ENCODE assay signal across 8 mouse cellular contexts in genomic region chr2:84810886-84811577, GRCm38 (mm10). TPM values are rescaled to one million over a fixed set of nuclear protein-coding genes. Genes with fewer than 3 reads are reported as not detected.
DNase-seq lines count a peak whose midpoint lies in the region; ATAC-seq and TF ChIP-seq lines count a peak whose summit lies in the region.

No protein-coding gene starts in this region.

- peak; percentile 65; the same call in 1 of the 2 replicates for ATAC-seq in neural tube, embryonic 14.5 days (ENCODE audit: low read depth)

- no peak for TF ChIP-seq POLR2A in cerebellum, adult 2 months (IDR thresholded peaks at IDR 0.05; ENCODE audit: borderline replicate concordance, insufficient read depth, low read length)
- TF ChIP-seq POLR2A in testis, adult 2 months (IDR thresholded peaks at IDR 0.05; ENCODE audit: control insufficient read depth, low read depth, low read length): no peak

- H3K4me1 ChIP-seq in cerebellum, adult 2 months (ENCODE audit: control insufficient read depth, insufficient read depth, low read length): no peaks in the 10 kb centered on the region
- H3K4me1 ChIP-seq in neural tube, embryonic 14.5 days (ENCODE audit: control insufficient read depth, insufficient read depth, low read length): no peaks in the 10 kb centered on the region
- H3K4me1 ChIP-seq in testis, adult 2 months (ENCODE audit: control insufficient read depth, insufficient read depth, low read length): peaks cover 10% of the 10 kb centered on the region

- no peaks in the 10 kb centered on the region for H3K9me3 ChIP-seq in neural tube, embryonic 14.5 days (ENCODE audit: control insufficient read depth, low read length)

- no peaks in the 10 kb centered on the region for H3K27me3 ChIP-seq in cerebellum, adult 2 months (ENCODE audit: control insufficient read depth, insufficient read depth, low read length)
- H3K27me3 ChIP-seq in neural tube, embryonic 14.5 days (ENCODE audit: control insufficient read depth, insufficient read depth, low read length): no peaks in the 10 kb centered on the region
- no peaks in the 10 kb centered on the region; the same call in 1 of the 2 replicates for H3K27me3 ChIP-seq in testis, adult 2 months (ENCODE audit: control insufficient read depth, insufficient read depth, low read length)

- H3K9ac ChIP-seq in neural tube, embryonic 14.5 days (replicated peaks; ENCODE audit: low read depth, low read length): no peak overlapping the region

- 21% methylated on average over 26 of the region's 26 CpGs for WGBS in cerebellum, adult 2 months
- 41% methylated on average over 26 of the region's 26 CpGs for WGBS in neural tube, embryonic 14.5 days

- H3K4me2 ChIP-seq in neural tube, embryonic 14.5 days (ENCODE audit: low read depth, low read length): peak overlapping the region; percentile 27; the same call in 1 of the 2 replicates

- peak overlapping the region; percentile 50 for H3K4me3 ChIP-seq in cerebellum, adult 2 months (replicated peaks; ENCODE audit: insufficient read depth, low read depth, low read length)
- peak overlapping the region; percentile 50 for H3K4me3 ChIP-seq in layer of hippocampus, adult 2 months
- no peak overlapping the region for H3K4me3 ChIP-seq in neural tube, embryonic 14.5 days (ENCODE audit: low read depth, low read length)
- peak overlapping the region; percentile 44 for H3K4me3 ChIP-seq in testis, adult 2 months (ENCODE audit: control insufficient read depth, low read depth, low read length)

- no peaks in the 10 kb centered on the region for H3K36me3 ChIP-seq in neural tube, embryonic 14.5 days (ENCODE audit: control insufficient read depth, insufficient read depth, low read length)
- H3K36me3 ChIP-seq in testis, adult 2 months (ENCODE audit: control insufficient read depth, insufficient read depth, low read length): no peaks in the 10 kb centered on the region

- peak; percentile 26 for DNase-seq in ES-CJ7 (ENCODE audit: low read depth, low spot score)
- DNase-seq in cerebellum, adult 2 months: peak; percentile 73 to 76
- DNase-seq in forelimb bud, embryonic 11.5 days (ENCODE audit: low read depth, low spot score): peak; percentile 59
- peak; percentile 94 for DNase-seq in heart, postnatal 4 days
- peak; percentile 74 to 83 for DNase-seq in layer of hippocampus, adult 2 months (ENCODE audit: low spot score in 2 of 2)
- peak; percentile 88 to 92 for DNase-seq in lung, adult 18-20 months

- no peak overlapping the region for H3K27ac ChIP-seq in cerebellum, adult 2 months (ENCODE audit: insufficient read depth, low read length)
- H3K27ac ChIP-seq in layer of hippocampus, adult 2 months: peak overlapping the region; percentile 41; the same call in 1 of the 2 replicates
- H3K27ac ChIP-seq in neural tube, embryonic 14.5 days (ENCODE audit: low read depth, low read length): no peak overlapping the region
- H3K27ac ChIP-seq in testis, adult 2 months (ENCODE audit: control insufficient read depth, insufficient read depth, low read depth, low read length): no peak overlapping the region

- TF ChIP-seq CTCF in cerebellum, adult 2 months (IDR thresholded peaks at IDR 0.05; ENCODE audit: borderline replicate concordance, insufficient read depth, low read depth, low read length): peak; percentile 66
- TF ChIP-seq CTCF in layer of hippocampus, adult 2 months (conservative IDR thresholded peaks at IDR 0.05): peak; percentile 92
- TF ChIP-seq CTCF in testis, adult 2 months (IDR thresholded peaks at IDR 0.05; ENCODE audit: control insufficient read depth, insufficient read depth, insufficient replicate concordance, low read depth, low read length): peak; percentile 83; the same call in 1 of the 2 replicates

RNA-seq across cellular contexts. Expression of gene Smtnl1, which starts 11.4 kb away (rescaled TPM):
- polyA plus RNA-seq in cerebellum, adult 2 months (2012; rRNA removed): not detected in 2 replicates
- under 1 TPM; 0.14 TPM for total RNA-seq in heart, postnatal 4 days (2021)
- not detected for total RNA-seq in layer of hippocampus, adult 2 months (2021)
- not detected in 2 replicates for polyA plus RNA-seq in neural tube, embryonic 14.5 days (2014; fragmentation: Nextera tagmentation; extraction: Ambion mirVana)
- 3.0 and 3.4 TPM in 2 replicates for polyA plus RNA-seq in testis, adult 2 months (2012; rRNA removed)

RNA-seq across cellular contexts. Expression of gene Ube2l6, which starts 12.4 kb away (rescaled TPM):
- 6.4 and 7.8 TPM in 2 replicates for polyA plus RNA-seq in cerebellum, adult 2 months (2012; rRNA removed)
- 10 to 100 TPM; 23.1 to 51.0 TPM for total RNA-seq in heart, postnatal 4 days (2021)
- 1 to 10 TPM; 6.0 to 6.1 TPM for total RNA-seq in layer of hippocampus, adult 2 months (2021)
- polyA plus RNA-seq in neural tube, embryonic 14.5 days (2014; fragmentation: Nextera tagmentation; extraction: Ambion mirVana): 16.3 and 16.7 TPM in 2 replicates
- polyA plus RNA-seq in testis, adult 2 months (2012; rRNA removed): 2.2 and 2.3 TPM in 2 replicates

RNA-seq across cellular contexts. Expression of gene Timm10, which starts 15.8 kb away (rescaled TPM):
- polyA plus RNA-seq in cerebellum, adult 2 months (2012; rRNA removed): 83.3 and 88.4 TPM in 2 replicates
- 100 to 1,000 TPM; 107 to 126 TPM for total RNA-seq in heart, postnatal 4 days (2021)
- total RNA-seq in layer of hippocampus, adult 2 months (2021): 10 to 100 TPM; 48.7 to 57.5 TPM
- polyA plus RNA-seq in neural tube, embryonic 14.5 days (2014; fragmentation: Nextera tagmentation; extraction: Ambion mirVana): 63.8 and 89.4 TPM in 2 replicates
- 23.3 and 28.5 TPM in 2 replicates for polyA plus RNA-seq in testis, adult 2 months (2012; rRNA removed)

RNA-seq across cellular contexts. Expression of gene Slc43a1, which starts 27.6 kb away (rescaled TPM):
- polyA plus RNA-seq in cerebellum, adult 2 months (2012; rRNA removed): 0.25 and 0.43 TPM in 2 replicates
- total RNA-seq in heart, postnatal 4 days (2021): 1 to 10 TPM; 2.1 to 2.7 TPM
- total RNA-seq in layer of hippocampus, adult 2 months (2021): under 1 TPM; 0.27 to 0.79 TPM
- 0.63 and 1.8 TPM in 2 replicates for polyA plus RNA-seq in neural tube, embryonic 14.5 days (2014; fragmentation: Nextera tagmentation; extraction: Ambion mirVana)
- polyA plus RNA-seq in testis, adult 2 months (2012; rRNA removed): 0.63 and 1.00 TPM in 2 replicates

RNA-seq across cellular contexts. Expression of gene Serping1, which starts 35.8 kb away (rescaled TPM):
- polyA plus RNA-seq in cerebellum, adult 2 months (2012; rRNA removed): 19.6 and 22.6 TPM in 2 replicates
- 10 to 100 TPM; 27.2 to 30.0 TPM for total RNA-seq in heart, postnatal 4 days (2021)
- 1 to 10 TPM; 7.4 to 8.4 TPM for total RNA-seq in layer of hippocampus, adult 2 months (2021)
- polyA plus RNA-seq in neural tube, embryonic 14.5 days (2014; fragmentation: Nextera tagmentation; extraction: Ambion mirVana): 15.7 and 34.8 TPM in 2 replicates
- 40.5 and 53.4 TPM in 2 replicates for polyA plus RNA-seq in testis, adult 2 months (2012; rRNA removed)

Comparison
In these comparisons a context has a peak if more than half of its experiments do, and no peak if none do; other contexts are left out.
1. DNase-seq: peak in every context shown above with its lines; median percentile 94 in heart, postnatal 4 days; 90 in lung, adult 18-20 months; 78 in layer of hippocampus, adult 2 months; 74 in cerebellum, adult 2 months; 59 in forelimb bud, embryonic 11.5 days; 26 in ES-CJ7.